Mouse (Mus musculus): ENCODE results near the gene Card9. TPM values are rescaled to one million over a fixed set of nuclear protein-coding genes. Genes with fewer than 3 reads are reported as not detected.

The Card9 gene
- polyA plus RNA-seq, 3 experiments from 2014 or later, result 0.53 to 2.1 (median 1.1) TPM

GRCm38 (mm10) chr2:26362991-26363390, 2.3 kb upstream of the Card9 start:
- ATAC-seq, result no peak

- no peak for ATAC-seq
These were observed 735 bp downstream of the Card9 start for GRCm38 (mm10) chr2:26359983-26360382.

GRCm38 (mm10) chr2:26358667-26359320, 1.9 kb downstream of the Card9 start:
- no peak for ATAC-seq

GRCm38 (mm10) chr2:26357484-26357883, 3.2 kb downstream of the Card9 start:
- no peak for ATAC-seq

- no peak for ATAC-seq
These were observed 4.0 kb downstream of the Card9 start for GRCm38 (mm10) chr2:26356678-26357077.

GRCm38 (mm10) chr2:26356231-26356630, 4.5 kb downstream of the Card9 start:
- no peak for ATAC-seq

DNA sequence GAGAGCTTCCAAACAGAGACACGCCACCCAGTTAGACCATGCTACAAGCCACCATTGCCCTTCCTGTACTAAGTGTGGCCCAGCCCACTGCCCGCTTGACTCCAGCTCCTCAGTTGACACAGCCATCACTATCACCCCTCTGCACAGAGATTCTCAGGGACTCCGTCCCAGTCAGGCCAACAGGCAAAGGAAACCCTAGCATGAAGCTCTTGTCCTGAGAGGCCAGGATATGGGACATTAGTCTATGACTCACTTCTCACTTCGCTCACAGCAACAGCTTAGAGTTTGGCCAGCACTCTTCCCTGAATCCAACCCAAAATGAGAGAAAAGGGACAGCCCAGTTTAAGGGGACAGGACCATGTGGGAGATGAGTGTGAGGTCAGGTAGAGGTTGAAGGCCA, 6.3 kb downstream of the Card9 start:
- ATAC-seq, result no peak

- no peak for ATAC-seq
These were observed 7.4 kb downstream of the Card9 start for GRCm38 (mm10) chr2:26353066-26353980.

- ATAC-seq, result no peak
These were observed 8.3 kb downstream of the Card9 start for GRCm38 (mm10) chr2:26352291-26352910.

DNA sequence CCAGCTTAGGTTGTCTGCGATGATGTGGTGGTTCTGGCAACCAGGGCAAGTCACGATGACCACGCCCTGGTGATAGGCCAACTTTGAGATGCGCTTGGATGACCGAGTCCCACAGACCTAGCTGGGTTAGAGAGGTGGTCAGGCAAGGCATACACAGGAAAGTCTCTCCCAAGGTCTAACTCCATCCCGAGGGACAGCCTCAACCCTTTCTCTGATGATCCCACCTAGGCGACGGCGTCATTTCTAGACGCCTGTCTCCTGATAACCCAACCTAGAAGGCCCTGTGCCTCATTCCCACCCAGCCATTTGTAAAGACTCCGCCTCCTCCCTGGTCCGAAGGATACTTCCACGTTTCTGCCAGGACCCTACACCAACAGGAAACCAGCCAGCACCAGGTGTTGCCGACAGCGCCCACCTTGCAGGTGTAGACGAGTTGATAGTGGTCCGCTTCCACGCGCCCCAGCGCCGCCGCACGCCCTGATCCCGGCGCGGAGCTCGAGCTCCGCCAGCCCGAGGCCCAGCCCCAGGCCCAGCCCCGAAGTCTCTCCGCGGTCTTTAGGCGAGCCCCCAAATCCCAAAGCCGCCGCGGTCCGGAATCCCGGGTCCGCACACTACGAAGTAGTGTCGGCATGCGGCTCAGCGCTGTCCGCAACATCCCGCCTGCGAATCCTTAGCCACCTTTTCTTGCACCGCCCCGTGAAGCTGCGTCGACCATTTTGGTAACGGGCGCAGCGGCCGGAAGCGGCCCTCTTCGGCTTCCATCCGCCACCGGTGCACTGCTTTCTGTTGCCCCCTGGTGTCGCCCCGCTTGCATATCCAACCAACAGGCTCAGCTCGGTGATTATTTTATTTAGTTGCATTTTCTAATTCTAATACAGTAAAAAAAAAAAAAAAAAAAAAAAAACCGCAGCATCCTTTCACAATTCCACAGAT, 9.1 kb downstream of the Card9 start, which contains the start of gene Dnlz:
TSS of gene Dnlz (minus strand) at position 753 of the 933 bp plus-strand sequence.
- ATAC-seq, result peak; percentile 89

DNA sequence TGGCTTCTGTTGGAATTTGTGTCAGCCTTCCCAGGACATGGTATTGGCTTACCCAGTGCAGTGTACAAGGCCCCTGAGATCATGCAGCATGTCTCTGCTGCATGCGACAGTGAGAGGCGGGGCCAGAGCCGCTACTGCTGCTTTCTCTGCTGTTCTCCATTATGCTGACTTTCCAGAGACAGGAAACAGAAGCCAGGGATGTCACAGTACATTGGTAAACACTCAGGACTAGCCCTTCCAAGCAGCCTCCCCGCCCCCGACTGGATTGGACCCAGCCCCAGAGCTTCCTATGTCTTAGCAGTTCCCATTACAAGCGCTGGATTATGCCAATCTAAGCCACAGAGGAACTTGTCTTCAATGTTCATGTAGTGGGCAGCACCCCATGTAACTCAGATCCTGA, 12.5 kb downstream of the Card9 start:
- no peak for ATAC-seq

DNA sequence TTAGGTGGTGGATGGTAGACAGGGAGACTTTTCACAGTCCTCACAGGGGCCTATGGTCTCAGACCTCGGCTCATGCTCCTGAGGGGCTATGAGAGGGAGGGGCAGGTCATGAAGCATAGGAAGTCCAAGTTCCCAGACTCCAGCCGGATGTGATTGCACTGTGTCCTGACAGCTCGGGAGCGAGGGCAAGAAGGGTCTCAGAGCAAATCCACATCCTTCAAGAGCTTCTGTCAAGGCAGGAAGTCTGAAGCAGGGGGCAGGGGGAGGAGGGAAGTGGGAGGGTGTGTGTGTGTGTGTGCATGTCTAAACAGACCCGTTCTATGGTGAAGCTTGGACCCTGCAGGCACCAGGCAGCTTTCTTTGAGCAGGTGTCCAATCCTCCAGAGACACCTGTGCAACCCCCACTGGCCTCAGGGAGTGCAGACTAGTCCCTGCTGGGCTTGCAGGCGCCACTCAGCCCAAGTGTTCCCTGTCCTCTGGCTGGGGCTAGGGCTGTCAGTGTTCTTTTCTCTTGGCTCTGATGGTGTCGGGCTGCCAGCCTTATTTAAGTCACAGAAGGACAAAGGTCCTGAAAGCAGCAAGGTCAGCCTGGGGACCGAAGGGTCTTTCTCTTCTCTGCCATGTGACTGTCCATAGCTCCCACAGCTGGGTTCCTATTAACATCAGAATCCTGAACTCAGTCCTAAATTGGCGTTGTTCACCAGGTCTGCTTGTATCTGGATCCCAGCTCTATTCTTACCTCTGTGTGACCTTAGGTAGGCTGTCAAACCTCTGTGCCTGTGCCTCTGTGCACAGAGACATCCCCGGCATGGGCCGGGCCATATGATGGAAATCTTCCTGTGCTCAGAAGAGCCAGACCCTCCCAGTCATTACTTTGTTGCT, 17.9 kb downstream of the Card9 start:
- no peak for ATAC-seq

DNA sequence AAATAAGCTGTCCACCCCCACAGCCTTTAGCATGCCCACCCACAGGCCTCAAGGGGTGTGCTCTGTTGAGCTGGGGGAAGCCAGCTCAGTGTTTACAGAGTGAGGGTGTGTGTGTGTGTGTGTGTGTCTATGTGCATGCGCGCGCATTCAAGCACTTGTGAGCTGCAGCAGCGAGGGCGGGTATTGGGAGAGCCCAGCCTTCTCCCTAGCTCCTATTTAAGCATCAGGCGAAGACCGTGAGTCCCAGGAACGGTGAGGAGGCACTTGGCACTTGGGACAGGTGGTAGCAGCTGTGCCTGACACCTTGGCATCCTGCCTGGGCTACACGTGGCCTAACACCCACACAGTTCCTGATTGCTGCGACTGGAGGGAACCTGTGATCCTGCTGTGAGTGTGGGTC, 18.7 kb downstream of the Card9 start:
- peak; percentile 50 for ATAC-seq

DNA sequence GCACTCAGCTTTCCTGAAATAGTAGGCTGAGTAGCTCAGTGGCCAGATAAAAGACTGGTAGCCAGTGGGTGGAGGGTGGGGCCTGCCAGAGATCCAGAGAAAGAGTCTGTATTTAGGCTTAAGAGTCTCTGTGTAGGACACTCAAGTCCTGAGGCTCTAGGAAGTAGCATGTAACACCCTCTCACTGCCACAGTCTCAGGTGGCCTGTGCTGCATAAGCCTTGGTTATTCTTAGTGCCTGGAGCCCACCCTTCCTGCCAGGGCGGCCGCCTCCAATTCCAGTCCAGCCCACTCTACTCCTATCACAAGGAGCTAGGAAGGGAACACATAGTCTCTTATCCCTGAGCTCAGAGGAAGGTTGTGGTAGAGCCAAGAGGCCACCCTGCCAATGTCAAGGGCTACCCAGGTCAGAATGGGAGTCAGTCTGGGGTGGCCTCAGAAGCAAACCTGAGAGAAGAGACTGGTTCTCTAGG, 19.2 kb downstream of the Card9 start:
- no peak for ATAC-seq

DNA sequence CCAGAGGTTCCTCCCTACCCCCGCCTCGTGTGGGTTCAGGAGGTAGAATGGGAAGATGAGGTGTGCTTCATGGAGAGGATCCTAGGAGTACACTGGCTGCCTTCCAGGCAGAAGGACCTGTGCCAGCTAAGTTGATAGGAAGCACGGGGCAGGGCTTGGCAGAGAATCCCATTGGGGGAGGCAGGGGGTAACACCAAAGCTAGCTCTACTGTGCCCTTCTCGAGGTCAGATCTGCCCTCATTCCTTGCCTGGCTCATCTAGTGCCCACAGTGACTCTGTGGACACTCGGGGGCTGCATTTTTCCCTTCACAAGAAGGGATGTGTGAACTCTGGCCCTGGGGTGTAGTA, 21.5 kb downstream of the Card9 start:
- ATAC-seq, result no peak

- peak; percentile 54 for ATAC-seq
These were observed 22.2 kb downstream of the Card9 start for GRCm38 (mm10) chr2:26338302-26339203.

- no peak for ATAC-seq
These were observed 30.0 kb downstream of the Card9 start for GRCm38 (mm10) chr2:26330702-26331101.

GRCm38 (mm10) chr2:26330056-26330468, 30.7 kb downstream of the Card9 start:
- no peak for ATAC-seq

DNA sequence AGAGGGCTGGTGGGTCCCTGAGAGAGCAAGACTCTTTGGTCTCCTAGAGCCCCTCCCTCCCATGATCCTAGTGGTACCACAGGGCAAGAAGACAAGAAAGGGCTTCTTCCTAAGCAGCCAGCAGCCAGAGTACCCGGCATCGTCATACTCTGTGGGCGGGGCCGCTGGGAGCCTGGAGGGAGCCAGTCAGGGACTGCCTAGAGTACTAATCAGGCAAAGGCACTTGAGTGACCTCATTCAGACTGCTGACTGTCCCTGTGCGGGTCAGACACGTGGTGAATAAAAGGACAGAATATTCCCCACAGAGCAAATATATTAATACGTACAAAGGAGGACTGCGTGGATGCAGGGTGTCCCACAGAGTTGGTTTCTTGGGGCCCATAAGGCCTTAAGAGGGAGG, 31.3 kb downstream of the Card9 start:
- no peak for ATAC-seq

DNA sequence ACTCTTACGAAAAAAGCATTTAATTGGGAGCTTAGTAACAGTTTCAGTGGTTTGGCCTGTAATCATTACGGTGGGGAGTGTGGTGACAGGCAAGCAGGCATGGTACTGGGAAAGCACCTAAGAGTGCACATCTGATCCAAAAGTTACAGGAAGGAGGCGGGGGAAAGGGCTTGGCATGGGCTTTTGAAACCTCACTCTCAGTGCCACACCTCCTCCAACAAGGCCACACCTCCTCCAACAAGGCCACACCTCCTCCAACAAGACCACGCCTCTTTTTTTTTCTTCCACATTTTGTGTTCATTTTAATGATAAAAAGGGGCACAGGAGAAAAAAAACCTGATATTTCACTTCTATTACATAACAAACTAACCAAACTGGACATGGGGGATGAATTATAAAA, 32.9 kb downstream of the Card9 start:
- ATAC-seq, result peak; percentile 71

Data from inflammation-experienced regulatory T-cells, adult 6 months (primary cell).